Mouse (Mus musculus): ENCODE measurements around the gene Slc38a8. TPM values are rescaled to one million over a fixed set of nuclear protein-coding genes. Genes with fewer than 3 reads are reported as not detected.

Slc38a8 gene
- polyA plus RNA-seq (2017; shearing (Covaris generic)): not detected

DNA sequence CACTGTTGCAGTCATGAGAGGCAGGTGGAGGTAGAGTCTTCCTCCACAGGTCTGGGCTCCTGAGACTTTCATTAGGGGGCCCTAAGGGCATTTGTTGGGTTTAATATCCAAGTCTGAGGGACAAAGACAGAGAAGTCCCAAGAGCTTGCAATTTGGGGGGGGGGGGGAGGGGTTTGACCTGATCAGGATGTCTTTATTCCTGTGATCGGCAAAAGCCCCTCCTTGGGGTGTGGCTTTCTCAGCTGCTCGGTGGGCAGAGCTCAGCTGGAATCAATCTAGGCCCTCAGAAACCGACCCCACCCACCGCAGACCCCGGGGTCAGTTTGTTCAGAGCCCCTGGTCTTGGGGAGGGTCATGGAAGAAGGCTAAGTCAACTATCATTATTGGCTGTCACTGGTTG lies at the start of gene Slc38a8:
Gene Slc38a8 (minus strand): TSS at position 101 of the 400 bp plus-strand sequence.

DNA sequence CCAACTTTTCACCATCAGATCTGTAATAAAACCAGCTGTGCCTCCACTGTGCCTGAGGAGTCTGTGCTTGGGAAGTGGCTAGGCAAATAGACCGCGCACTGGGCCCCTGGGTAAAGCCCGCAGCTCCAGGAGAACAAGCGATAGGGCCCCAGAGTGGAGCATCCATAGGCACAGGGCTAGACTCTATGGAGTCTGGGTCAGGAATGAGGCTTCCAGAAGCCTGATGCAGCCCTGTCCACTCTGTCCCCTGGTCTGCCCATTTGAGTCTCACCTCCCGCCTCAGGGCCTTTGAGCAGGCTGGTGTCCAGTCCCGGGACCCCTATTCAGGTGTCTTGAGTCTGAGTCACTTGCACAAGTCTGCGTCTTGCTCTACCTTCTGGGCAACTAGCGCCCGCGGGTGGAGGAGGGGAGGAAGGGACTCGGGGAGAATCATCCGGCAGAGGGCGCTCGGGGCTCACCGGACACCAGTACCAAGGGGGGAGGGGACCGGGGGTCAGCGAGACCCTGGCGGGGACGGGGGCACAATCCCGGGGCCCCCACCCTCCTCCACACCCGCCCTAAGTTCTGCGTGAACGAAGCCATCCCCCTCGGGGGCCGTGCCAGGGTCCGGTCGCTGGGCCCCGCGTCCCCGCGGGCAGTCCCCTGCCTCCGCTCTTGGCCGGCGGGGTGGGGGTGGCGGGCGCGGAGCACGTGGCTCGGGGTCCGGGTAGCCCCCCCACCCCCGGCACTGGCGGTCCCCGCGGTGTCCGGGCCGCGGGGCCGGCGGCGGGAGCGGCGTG lies 55.1 kb downstream of the Slc38a8 start, which contains the start of gene Necab2:
Gene Necab2 (plus strand): TSS at position 509 of the 779 bp plus-strand sequence.

DNA sequence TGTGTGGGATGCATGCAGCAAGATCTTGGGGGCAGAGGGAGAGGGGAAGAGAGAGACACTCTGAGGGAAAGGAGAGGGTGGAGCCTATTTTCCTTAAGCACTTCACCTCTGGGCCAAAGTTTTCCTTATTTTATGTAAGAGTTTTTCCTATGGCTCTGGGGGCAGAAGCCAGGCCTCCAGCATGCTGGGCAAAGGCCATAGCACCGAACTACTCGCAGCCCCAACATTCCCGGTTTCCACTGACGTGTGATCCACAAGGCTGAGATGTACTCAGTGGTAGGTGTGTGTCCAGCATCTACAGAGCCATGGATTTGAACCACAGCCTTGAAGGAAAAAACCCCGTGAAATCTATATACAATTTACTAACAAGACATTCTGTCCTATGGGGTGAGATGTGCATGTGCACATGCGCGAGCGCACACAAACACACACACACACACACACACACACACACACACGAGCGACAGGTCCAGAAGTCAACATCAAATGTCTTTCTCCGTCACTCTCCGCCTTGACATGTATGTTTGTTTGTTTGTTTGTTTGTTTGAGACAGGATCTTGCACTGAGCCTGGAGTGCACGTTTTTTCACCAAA lies 67.8 kb downstream of the Slc38a8 start, which contains the start of gene Osgin1:
Gene Osgin1 (plus strand): TSS at position 543 of the 593 bp plus-strand sequence.

Other genes with a start within 250 kb of the Slc38a8 start
- 183 TPM for gene Hsbp1, start 157.2 kb downstream of the Slc38a8 start, polyA plus RNA-seq (2017; shearing (Covaris generic))
- 32.5 TPM for gene Mlycd, start 106.8 kb downstream of the Slc38a8 start, polyA plus RNA-seq (2017; shearing (Covaris generic))
- 35.2 TPM for gene Osgin1, start 67.6 kb downstream of the Slc38a8 start, polyA plus RNA-seq (2017; shearing (Covaris generic))
- gene Necab2, start 55.0 kb downstream of the Slc38a8 start, polyA plus RNA-seq (2017; shearing (Covaris generic)): not detected
- gene Mbtps1, start 57.0 kb upstream of the Slc38a8 start, polyA plus RNA-seq (2017; shearing (Covaris generic)): 85.7 TPM
- gene Hsdl1, start 73.5 kb upstream of the Slc38a8 start, polyA plus RNA-seq (2017; shearing (Covaris generic)): 141 TPM
- not detected for gene Dnaaf1, start 73.5 kb upstream of the Slc38a8 start, polyA plus RNA-seq (2017; shearing (Covaris generic))
- 31.5 TPM for gene Taf1c, start 103.5 kb upstream of the Slc38a8 start, polyA plus RNA-seq (2017; shearing (Covaris generic))
- not detected for gene Adad2, start 111.0 kb upstream of the Slc38a8 start, polyA plus RNA-seq (2017; shearing (Covaris generic))
- gene Kcng4, start 134.0 kb upstream of the Slc38a8 start, polyA plus RNA-seq (2017; shearing (Covaris generic)): not detected
- not detected for gene Wfdc1, start 164.7 kb upstream of the Slc38a8 start, polyA plus RNA-seq (2017; shearing (Covaris generic))
- gene Atp2c2, start 198.3 kb upstream of the Slc38a8 start, polyA plus RNA-seq (2017; shearing (Covaris generic)): not detected